Comparison of ENCODE assay signal across 11 mouse cellular contexts in genomic region chr17:46994641-46995398, GRCm38 (mm10). TPM values are rescaled to one million over a fixed set of nuclear protein-coding genes. Genes with fewer than 3 reads are reported as not detected.
DNase-seq lines count a peak whose midpoint lies in the region; ATAC-seq and TF ChIP-seq lines count a peak whose summit lies in the region.
"Had no signal": no experiment of that assay in that cellular context is flagged by ENCODE, and none has a peak within 500 bp of the region (broad histone marks: within the 10 kb centered on the region; RNA-seq: fewer than 3 reads in every experiment).

No protein-coding gene starts in this region.

- H3K27ac ChIP-seq in ES-Bruce4 (ENCODE audit: insufficient read depth, low read length) = peak overlapping the region; percentile 34; the same call in 1 of the 2 replicates
- no peak overlapping the region for H3K27ac ChIP-seq in kidney, adult 2 months (ENCODE audit: insufficient read depth, low read depth, low read length)
- H3K27ac ChIP-seq in liver, embryonic 16.5 days (ENCODE audit: low read length) = peak overlapping the region; percentile 83
- no peak overlapping the region for H3K27ac ChIP-seq in midbrain, embryonic 15.5 days
- H3K27ac ChIP-seq: limb, embryonic 15.5 days; neural tube, embryonic 12.5 days had no signal

- no peak for TF ChIP-seq CTCF in ES-Bruce4 (IDR thresholded peaks at IDR 0.05; ENCODE audit: low read depth, low read length)
- no peak for TF ChIP-seq CTCF in kidney, adult 2 months (conservative IDR thresholded peaks at IDR 0.05; ENCODE audit: insufficient read depth, insufficient read length, low read depth, low read length)

- no peaks in the 10 kb centered on the region for H3K27me3 ChIP-seq in ES-Bruce4 (ENCODE audit: control insufficient read depth, insufficient read depth, low read length, poor library complexity, severe bottlenecking)
- no peaks in the 10 kb centered on the region for H3K27me3 ChIP-seq in kidney, adult 2 months (replicated peaks; ENCODE audit: control insufficient read depth, insufficient read depth, low read length)
- no peaks in the 10 kb centered on the region for H3K27me3 ChIP-seq in liver, embryonic 16.5 days (ENCODE audit: control insufficient read depth, insufficient read depth, low read depth, low read length)
- no peaks in the 10 kb centered on the region for H3K27me3 ChIP-seq in midbrain, embryonic 15.5 days (replicated peaks)
- H3K27me3 ChIP-seq: limb, embryonic 15.5 days; neural tube, embryonic 12.5 days had no signal

- peaks cover 24% of the 10 kb centered on the region for H3K36me3 ChIP-seq in ES-Bruce4 (ENCODE audit: control insufficient read depth, insufficient read depth, low read length, poor library complexity, severe bottlenecking)
- peaks cover 3% of the 10 kb centered on the region; the same call in 1 of the 2 replicates for H3K36me3 ChIP-seq in kidney, adult 2 months (ENCODE audit: control insufficient read depth, insufficient read depth, low read length)
- H3K36me3 ChIP-seq in liver, embryonic 16.5 days (ENCODE audit: control insufficient read depth, insufficient read depth) = peaks cover 24% of the 10 kb centered on the region
- H3K36me3 ChIP-seq in midbrain, embryonic 15.5 days (replicated peaks) = peaks cover 18% of the 10 kb centered on the region

- H3K4me2 ChIP-seq in liver, embryonic 16.5 days (ENCODE audit: low read depth, low read length) = no peak overlapping the region
- H3K4me2 ChIP-seq in midbrain, embryonic 15.5 days = no peak overlapping the region
- H3K4me2 ChIP-seq: limb, embryonic 15.5 days; neural tube, embryonic 12.5 days had no signal

- peak overlapping the region; percentile 47 for H3K9ac ChIP-seq in ES-Bruce4 (ENCODE audit: low read depth, poor library complexity, severe bottlenecking)
- H3K9ac ChIP-seq in liver, embryonic 16.5 days (ENCODE audit: low read depth, low read length) = no peak overlapping the region; the same call in 1 of the 2 replicates
- no peak overlapping the region for H3K9ac ChIP-seq in midbrain, embryonic 15.5 days
- H3K9ac ChIP-seq: limb, embryonic 15.5 days; neural tube, embryonic 12.5 days had no signal

- peaks cover 3% of the 10 kb centered on the region for H3K4me1 ChIP-seq in ES-Bruce4 (ENCODE audit: control insufficient read depth, insufficient read depth, low read length)
- H3K4me1 ChIP-seq in kidney, adult 2 months (ENCODE audit: control insufficient read depth, insufficient read depth, low read length) = no peaks in the 10 kb centered on the region; the same call in 1 of the 2 replicates
- H3K4me1 ChIP-seq in liver, embryonic 16.5 days (ENCODE audit: control insufficient read depth, low read depth, low read length) = peaks cover 3% of the 10 kb centered on the region
- no peaks in the 10 kb centered on the region for H3K4me1 ChIP-seq in midbrain, embryonic 15.5 days
- H3K4me1 ChIP-seq: neural tube, embryonic 12.5 days had no signal

- H3K4me3 ChIP-seq in ES-Bruce4 (ENCODE audit: low read depth, low read length) = 0 out of 2 replicates have a peak overlapping the region, but pooled peaks have one; percentile 12
- H3K4me3 ChIP-seq in kidney, adult 2 months (ENCODE audit: insufficient read depth, low read depth, low read length) = no peak overlapping the region
- H3K4me3 ChIP-seq in liver, embryonic 16.5 days (ENCODE audit: low read depth, low read length) = no peak overlapping the region
- no peak overlapping the region for H3K4me3 ChIP-seq in midbrain, embryonic 15.5 days
- H3K4me3 ChIP-seq: limb, embryonic 15.5 days; neural tube, embryonic 12.5 days had no signal

- no peak for TF ChIP-seq POLR2A in ES-Bruce4 (IDR thresholded peaks at IDR 0.05; ENCODE audit: insufficient read depth, low read length)
- TF ChIP-seq POLR2A in kidney, adult 2 months (IDR thresholded peaks at IDR 0.05; ENCODE audit: low read depth, low read length) = no peak

- peak; percentile 91 for ATAC-seq in liver, embryonic 16.5 days (ENCODE audit: low read depth)
- ATAC-seq in midbrain, embryonic 15.5 days (replicated peaks) = no peak

- peak; percentile 64 for DNase-seq in adrenal gland, adult 2 months
- no peak for DNase-seq in adrenal gland, postnatal 10 days
- DNase-seq in kidney, adult 2 months = peak; percentile 67
- DNase-seq in cerebellum, postnatal 4 days (ENCODE audit: low spot score in 2 of 2) = no peak
- no peak for DNase-seq in heart, adult 8-10 months (ENCODE audit: low spot score)
- DNase-seq: B cell, adult 2 months had no signal

- 0 out of 2 replicates have a peak, but pooled peaks have one; percentile 24 for TF ChIP-seq EP300 in ES-Bruce4 (IDR thresholded peaks at IDR 0.05; ENCODE audit: insufficient read depth, low read depth, low read length)

- no peaks in the 10 kb centered on the region for H3K9me3 ChIP-seq in ES-Bruce4 (replicated peaks; ENCODE audit: control insufficient read depth, insufficient read depth, low read length, poor library complexity, severe bottlenecking)
- H3K9me3 ChIP-seq in liver, embryonic 16.5 days (replicated peaks; ENCODE audit: control insufficient read depth, low read length) = no peaks in the 10 kb centered on the region
- no peaks in the 10 kb centered on the region for H3K9me3 ChIP-seq in midbrain, embryonic 15.5 days
- H3K9me3 ChIP-seq: limb, embryonic 15.5 days; neural tube, embryonic 12.5 days had no signal

- 45% methylated on average over 10 of the region's 10 CpGs for WGBS in kidney, adult 2 months
- WGBS in liver, embryonic 16.5 days (ENCODE audit: insufficient replicate concordance) = 69% methylated on average over 10 of the region's 10 CpGs
- 84% methylated on average over 10 of the region's 10 CpGs for WGBS in midbrain, embryonic 15.5 days

RNA-seq across cellular contexts. Expression of gene Ubr2, which starts 15.5 kb away (rescaled TPM):
- total RNA-seq in adrenal gland, adult 2 months (2021) = 10 to 100 TPM; 57.6 to 87.4 TPM
- 36.2 and 41.4 TPM in 2 replicates for polyA plus RNA-seq in adrenal gland, adult 2 months (2012; rRNA removed)
- 10 to 100 TPM; 55.9 to 63.7 TPM for total RNA-seq in adrenal gland, postnatal 10 days (2021)
- polyA plus RNA-seq in ES-Bruce4 (2011; ENCODE audit: insufficient read depth, insufficient read length, low read depth, missing spikeins) = 39.3 and 42.5 TPM in 2 replicates
- polyA plus RNA-seq in kidney, adult 2 months (2012; rRNA removed) = 25.3 and 27.2 TPM in 2 replicates
- 8.6 and 9.5 TPM in 2 replicates for polyA plus RNA-seq in liver, embryonic 16.5 days (2015; fragmentation: Nextera tagmentation; extraction: Ambion mirVana)
- 10 to 100 TPM; 78.8 to 87.7 (median 82.8) TPM for total RNA-seq in heart, adult 8-10 months (2022)
- polyA plus RNA-seq in midbrain, embryonic 15.5 days (2015; fragmentation: Nextera tagmentation; extraction: Ambion mirVana) = 17.0 and 18.3 TPM in 2 replicates

Comparison
In these comparisons a context has a peak if more than half of its experiments do, and no peak if none do; other contexts are left out.
1. DNase-seq: peak in adrenal gland, adult 2 months (single experiment) and kidney, adult 2 months (single experiment); none in adrenal gland, postnatal 10 days (single experiment), cerebellum, postnatal 4 days (0 of 2) and heart, adult 8-10 months (single experiment).
2. H3K27ac ChIP-seq: peak in ES-Bruce4 (single experiment) and liver, embryonic 16.5 days (single experiment); none in kidney, adult 2 months (single experiment) and midbrain, embryonic 15.5 days (single experiment).